Mouse (Mus musculus): Measurements from ENCODE around the gene Olfr1347.

- TF ChIP-seq CTCF (IDR thresholded peaks at IDR 0.05; ENCODE audit: low read depth), result no peak
- TF ChIP-seq EP300 (optimal IDR thresholded peaks at IDR 0.05), result no peak
Measured at GRCm38 (mm10) chr7:6438388-6438787, 61.2 kb downstream of the Olfr1347 start, which contains the start of gene Olfr1344.
